Mouse (Mus musculus) frontal cortex, postnatal 25 days (tissue): Measurements from ENCODE around the gene Rbm18.

Experiments
- DNase-seq, 2 experiments: peaks; one replicate each; pipeline ENCODE4 v3.0.0; 2022; ENCODE audit warnings: low spot score in 2 of 2

The Rbm18 gene

DNA sequence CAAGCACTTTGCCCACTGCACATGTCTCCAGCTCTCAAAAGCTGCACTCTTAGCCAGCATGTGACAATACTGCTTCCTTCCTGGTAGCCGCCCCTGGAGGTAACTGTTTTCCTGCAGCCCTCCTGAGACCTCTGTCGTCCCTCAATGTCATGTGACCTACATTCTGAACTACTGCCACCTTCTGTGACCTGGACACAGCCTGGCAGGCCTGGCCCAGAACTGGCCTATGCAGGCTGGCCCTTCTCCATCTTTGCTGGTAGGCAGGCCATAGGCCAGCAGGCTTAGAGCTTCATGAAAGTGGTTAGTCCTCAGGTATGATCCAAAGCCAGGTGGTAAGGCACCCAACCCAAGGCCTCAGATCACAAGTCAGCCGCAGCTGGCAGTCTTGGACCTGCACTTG, 62.8 kb downstream of the Rbm18 start:
- DNase-seq: no peak

DNA sequence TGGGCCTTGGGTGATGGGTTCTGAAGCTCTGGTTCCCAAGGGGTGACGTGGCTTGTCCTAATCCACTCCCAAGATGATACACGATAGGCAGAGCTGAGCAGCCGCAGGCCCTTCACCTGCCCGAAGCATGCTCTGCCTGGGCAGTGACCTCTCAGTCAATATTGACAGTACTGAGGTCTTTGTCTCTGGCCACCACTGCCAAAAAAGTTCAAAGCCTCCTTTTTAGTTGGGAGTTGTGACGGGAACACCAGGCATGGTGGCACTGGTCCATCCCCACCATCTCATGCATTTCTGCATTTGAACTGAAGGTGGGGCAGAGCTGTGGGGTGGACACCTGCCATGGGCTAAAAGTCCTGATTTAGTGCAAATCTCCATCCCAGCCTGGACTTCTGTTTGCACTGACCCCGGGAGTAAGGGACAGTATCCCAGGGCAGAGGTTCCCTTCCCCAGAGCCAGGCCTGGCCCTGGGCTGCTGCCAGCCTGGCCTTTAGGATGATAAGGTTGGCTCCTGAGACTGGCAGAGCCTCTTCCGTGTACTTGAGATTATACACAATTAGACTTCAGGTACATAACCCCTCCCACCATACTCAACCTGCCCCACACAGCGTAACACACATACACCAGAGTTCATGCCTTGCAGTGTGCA, 64.8 kb downstream of the Rbm18 start:
- no peak for DNase-seq

DNA sequence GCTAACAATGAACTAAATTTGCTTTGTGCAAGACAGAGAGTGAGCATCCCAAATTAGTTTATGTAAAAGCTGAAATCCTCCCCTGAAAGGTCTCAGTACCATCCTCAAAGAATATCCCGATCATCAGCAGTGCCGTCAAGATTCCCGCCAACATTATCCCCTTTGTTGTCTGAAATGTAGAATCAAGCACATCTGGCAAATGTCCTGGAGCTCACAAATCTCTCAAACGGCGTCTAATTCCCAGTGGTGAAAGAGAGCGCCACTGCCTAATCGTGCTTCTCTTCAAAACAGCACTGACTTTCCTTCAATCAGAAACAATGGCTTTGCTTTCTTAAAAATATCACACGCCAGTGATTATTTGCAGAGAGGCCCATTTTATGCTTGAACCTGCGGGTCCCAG, 69.4 kb downstream of the Rbm18 start:
- DNase-seq: no peak
